Mouse (Mus musculus): ENCODE measurements around the gene Rbfox1.
A peak's percentile ranks its signal among the peaks of the same experiment; 100 is the strongest.

Rbfox1 gene

GRCm38 (mm10) chr16:6906001-6906400 is 1020.8 kb downstream of the Rbfox1 start:
- peak; percentile 16 to 62 for DNase-seq (ENCODE audit: inconsistent age in 2 of 2, low spot score in 1 of 2)

- DNase-seq (ENCODE audit: inconsistent age in 2 of 2, low spot score in 1 of 2): peak in 1 of 2 experiments; percentile 16
Observed at GRCm38 (mm10) chr16:6907550-6907949, 1022.4 kb downstream of the Rbfox1 start.

DNA sequence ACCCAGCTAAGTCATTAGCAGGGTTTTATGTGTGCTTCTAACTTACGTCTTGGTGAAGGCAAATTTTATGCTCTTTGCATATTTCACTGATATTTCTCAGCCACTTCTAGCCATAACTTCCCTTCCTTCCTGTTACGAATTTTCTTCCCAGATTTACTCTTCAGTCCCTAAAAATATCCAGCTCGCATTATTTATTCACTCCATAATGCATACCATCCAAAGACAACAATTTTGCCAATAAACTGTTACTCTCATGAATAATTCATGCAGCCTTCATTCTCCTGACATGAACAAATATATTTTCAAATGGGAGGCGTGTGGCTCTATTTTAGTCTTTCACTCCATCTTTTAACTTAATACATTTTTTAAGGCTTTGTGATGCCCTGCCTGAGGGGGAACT is 1029.4 kb downstream of the Rbfox1 start:
- no peak for DNase-seq (ENCODE audit: inconsistent age in 2 of 2, low spot score in 1 of 2)

DNA sequence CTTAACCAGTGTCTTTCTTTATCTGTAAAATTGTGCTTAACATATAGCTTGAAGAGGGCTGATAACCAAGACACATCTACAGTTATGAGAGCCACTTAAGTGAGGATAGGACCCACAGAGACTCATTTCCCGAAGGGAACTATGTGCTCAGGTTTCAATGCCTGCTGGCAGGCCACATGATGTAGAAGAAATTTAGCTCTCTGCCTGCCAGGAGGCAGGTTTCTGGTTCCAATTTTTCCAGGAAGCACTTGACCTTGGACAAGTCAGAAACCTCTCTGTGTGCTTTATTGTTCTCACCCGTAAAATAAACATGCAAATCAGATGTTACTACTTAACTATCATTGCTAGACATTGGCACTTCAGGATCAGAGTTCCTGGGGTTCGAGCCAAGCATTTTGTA is 1033.5 kb downstream of the Rbfox1 start:
- DNase-seq (ENCODE audit: inconsistent age in 2 of 2, low spot score in 1 of 2): peak in 1 of 2 experiments; percentile 17

DNA sequence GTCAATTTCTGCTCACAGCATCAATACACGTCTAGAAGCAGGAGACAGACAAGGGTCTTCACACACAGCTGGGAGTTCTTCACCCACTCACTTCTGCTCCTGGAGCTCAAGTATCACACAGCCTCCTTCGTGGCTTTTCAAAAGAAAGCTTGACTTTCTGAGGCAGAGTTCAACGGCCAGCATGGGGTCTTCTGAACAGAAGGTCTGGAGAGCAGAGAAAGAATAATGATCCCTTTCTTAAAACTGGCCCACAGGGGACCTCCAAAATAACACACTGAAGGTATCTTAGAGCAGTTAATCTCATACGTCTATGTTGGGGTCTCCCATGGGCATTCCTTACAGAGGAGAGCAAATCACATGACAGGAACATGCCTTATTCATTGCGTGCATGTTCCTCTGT is 1034.5 kb downstream of the Rbfox1 start:
- DNase-seq (ENCODE audit: inconsistent age in 2 of 2, low spot score in 1 of 2): no peak

- DNase-seq (ENCODE audit: inconsistent age in 2 of 2, low spot score in 1 of 2): no peak
Observed at GRCm38 (mm10) chr16:6927661-6928060, 1042.5 kb downstream of the Rbfox1 start.

DNA sequence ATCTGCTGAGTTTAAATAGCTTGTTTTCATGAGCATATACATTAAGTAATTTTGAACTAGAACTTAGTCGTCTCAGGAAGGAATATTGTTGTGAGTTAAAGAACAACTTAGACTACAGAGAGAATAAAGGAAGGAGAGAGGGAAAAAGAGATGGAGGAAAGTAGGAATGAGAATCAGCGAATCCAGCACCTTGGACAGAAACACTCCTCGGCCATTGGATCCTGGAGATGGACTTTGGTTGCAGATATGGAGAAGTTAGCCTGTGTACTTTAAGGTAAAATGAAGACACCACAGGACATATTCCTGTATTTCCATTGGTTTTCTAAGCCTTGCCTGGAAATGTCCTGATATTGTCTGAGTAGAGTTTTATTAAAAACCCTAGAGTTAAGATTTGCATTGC is 1045.6 kb downstream of the Rbfox1 start:
- DNase-seq (ENCODE audit: inconsistent age in 2 of 2, low spot score in 1 of 2): no peak

- no peak for DNase-seq (ENCODE audit: inconsistent age in 2 of 2, low spot score in 1 of 2)
Observed at GRCm38 (mm10) chr16:6946151-6946550, 1061.0 kb downstream of the Rbfox1 start.

- no peak for DNase-seq (ENCODE audit: inconsistent age in 2 of 2, low spot score in 1 of 2)
Observed at GRCm38 (mm10) chr16:6949666-6950065, 1064.5 kb downstream of the Rbfox1 start.

DNA sequence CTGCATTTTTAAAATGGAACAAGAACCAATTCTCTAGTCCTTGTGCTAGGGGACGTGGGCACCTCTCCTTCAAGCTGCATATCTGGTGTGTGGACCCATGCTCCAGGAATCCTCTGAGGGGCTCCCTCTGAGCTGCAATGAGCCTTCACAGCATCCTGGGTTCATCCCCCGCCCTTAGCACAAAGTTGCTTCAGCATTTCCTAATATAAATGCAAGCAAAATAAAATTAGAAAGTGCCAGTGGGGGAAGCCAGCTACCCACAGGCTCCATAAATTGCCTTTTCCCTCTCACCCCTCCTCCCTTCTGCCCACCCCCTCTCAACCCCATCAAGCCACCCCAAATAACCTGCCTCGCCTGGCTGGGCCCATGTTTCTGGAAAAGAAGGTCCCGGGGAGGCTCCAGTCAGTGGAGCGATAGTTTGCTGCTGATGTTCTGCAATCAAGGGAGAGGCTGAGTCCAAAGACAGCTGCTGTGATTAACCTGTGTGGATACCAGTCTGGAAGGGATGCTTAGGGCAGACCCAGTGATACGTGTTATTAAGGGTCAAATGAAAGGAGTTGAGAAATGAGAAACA is 1070.0 kb downstream of the Rbfox1 start:
- no peak for DNase-seq (ENCODE audit: inconsistent age in 2 of 2, low spot score in 1 of 2)

- DNase-seq (ENCODE audit: inconsistent age in 2 of 2, low spot score in 1 of 2): no peak
Observed at GRCm38 (mm10) chr16:6961931-6962379, 1076.8 kb downstream of the Rbfox1 start.

- DNase-seq (ENCODE audit: inconsistent age in 2 of 2, low spot score in 1 of 2): no peak
Observed at GRCm38 (mm10) chr16:6962508-6962907, 1077.4 kb downstream of the Rbfox1 start.

DNA sequence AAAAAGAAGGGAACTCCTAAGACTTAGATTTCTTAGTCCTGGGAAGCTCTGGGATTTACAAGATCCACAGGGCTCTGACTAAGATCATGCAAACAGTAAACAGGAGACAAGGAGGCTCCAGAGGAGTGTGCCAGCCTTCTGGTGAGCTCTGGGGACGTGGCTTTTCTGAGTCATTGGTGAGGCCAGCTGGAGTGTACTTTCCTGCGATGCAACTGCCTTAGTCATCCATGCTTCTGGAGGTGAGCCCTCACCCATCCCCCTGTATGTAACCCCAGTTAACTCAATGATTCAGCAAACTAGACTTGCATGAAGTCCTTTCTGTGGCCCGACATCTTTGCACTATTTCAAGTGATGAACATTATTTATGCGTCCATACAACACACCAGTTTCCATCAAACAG is 1078.4 kb downstream of the Rbfox1 start:
- DNase-seq (ENCODE audit: inconsistent age in 2 of 2, low spot score in 1 of 2): peak; percentile 70 to 78

DNA sequence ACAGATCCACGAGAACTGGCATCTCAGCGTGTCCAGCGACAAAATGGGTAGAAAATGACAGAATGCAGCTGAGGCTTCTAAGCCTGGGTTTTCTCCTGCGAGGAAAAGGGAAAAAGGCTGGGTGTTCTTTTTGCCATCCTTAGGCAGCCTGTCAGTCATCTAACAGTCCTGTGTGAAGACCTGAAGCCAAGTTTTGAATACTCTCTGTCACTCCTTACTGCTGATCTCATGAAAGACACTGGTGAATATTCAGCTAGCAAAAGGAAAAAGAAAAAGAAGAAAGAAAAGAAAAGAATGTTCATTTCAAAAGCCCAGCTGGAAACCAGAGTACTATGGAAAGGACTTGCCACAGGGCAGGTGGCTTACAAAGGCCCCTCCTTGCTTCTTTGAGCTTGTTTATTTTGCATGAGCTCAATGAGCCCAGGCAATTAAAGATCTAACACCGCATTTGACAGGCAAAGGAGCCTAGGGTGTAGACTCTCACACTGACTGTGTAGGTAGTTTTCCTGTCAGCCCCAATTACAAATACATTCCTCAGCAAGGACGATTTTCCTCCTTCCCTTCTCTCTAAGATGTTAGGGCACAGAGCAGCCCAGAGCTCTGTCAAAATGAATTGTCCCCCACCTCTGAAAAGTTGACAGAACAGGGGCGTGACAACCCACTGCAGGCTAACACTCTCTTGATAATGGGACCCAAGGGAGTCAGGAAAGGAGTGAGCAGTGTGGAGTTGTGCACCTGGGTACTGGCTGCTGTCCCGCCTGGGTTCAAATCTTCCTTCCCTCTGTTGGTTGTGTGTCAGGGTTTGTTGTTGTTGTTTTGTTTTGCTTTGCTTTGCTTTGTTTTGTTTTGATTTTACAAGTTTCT is 1079.8 kb downstream of the Rbfox1 start:
- no peak for DNase-seq (ENCODE audit: inconsistent age in 2 of 2, low spot score in 1 of 2)

DNA sequence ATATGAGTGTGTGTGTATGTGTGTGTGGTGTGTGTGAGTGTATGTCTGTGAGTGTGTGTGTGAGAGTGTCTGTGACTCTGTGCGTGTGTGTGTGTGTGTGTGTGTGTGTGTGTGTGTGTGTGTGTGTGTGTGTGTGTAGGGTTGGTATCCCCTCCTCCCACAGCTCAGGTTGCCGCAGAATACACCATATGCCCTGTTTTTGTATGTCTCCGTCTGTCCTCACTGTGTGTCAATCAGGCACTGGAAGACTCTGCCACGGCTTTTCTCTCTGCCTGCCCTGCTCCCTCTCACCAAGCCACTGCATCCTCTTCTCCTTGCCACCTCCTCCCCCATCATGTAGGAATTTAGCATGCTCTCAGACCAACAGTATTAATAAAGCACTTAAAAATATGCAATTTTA is 1084.8 kb downstream of the Rbfox1 start:
- DNase-seq (ENCODE audit: inconsistent age in 2 of 2, low spot score in 1 of 2): no peak

DNA sequence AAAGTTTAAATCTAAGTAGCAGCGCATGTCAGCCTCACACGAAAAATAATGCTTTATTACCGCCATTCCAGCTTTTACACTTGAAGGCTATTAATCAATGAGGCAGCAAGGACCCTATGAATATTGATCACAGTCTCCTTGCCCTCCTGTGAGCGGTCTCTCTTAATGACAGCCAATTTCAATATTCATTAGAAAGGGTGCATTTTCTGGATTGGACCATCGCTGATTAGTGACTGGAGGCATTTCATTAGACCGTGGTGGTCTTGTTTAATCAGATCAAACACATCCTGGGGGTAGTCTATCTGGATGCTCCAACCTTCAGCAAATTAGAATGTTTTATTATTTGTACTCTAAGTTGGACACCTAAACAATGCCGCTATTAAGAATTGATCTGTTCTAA is 1091.2 kb downstream of the Rbfox1 start:
- DNase-seq (ENCODE audit: inconsistent age in 2 of 2, low spot score in 1 of 2): no peak

DNA sequence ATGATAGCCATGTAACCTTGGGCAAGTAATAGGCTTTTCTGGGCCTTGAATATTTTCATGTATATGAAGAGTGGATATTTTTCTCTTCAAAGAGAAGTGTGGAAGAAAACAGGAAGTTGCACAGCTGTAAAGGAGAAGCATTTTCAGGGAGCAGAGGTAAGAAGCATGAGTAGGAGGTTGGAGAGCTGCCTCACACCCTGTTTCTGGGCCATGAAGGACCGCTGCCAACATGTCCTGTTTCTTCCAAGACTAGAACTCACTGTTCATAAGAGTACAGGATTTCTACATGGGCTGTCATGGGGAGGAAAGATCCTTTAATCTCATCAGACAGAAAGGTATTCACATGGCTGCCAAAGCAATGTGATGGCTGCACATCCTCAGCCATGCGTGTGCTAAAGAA is 1098.8 kb downstream of the Rbfox1 start:
- DNase-seq (ENCODE audit: inconsistent age in 2 of 2, low spot score in 1 of 2): no peak

DNA sequence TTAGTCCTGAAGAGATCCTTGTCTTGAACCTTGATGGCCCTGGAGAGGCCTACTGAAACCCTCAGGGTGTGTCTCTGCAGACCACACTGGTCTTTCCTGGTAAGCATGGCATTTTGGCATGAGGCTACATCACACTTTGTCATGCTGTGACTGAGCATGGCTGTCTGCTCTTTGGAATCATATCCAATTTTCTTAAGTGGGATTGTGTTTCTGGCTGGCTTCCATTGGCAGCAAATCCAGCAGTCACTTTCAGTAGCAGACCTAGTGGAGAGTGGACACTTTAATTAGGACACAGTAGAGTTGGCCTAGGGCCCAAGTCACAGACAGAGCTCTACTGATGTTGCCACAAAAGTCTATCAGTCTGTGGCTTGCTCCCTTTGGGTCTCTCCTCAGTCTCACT is 1100.9 kb downstream of the Rbfox1 start:
- no peak for DNase-seq (ENCODE audit: inconsistent age in 2 of 2, low spot score in 1 of 2)

DNA sequence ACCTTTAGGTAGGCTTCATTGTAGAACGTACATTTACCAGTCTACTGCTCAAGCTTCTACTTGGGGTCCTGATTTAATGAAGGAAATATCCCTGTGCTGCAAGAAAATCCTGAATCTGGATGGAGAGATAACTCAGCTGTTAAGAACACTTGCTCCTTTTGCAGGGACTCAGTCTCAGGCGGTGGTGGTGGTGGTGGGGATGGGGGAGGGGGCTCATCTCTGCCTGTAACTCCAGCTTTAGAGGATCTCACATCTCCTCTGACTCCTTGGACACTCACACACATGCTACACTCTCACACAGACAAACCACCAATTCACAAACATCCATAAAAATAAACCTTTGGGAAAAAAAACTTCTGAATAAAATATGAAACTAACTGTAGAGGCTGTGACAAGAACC is 1101.3 kb downstream of the Rbfox1 start:
- no peak for DNase-seq (ENCODE audit: inconsistent age in 2 of 2, low spot score in 1 of 2)

DNA sequence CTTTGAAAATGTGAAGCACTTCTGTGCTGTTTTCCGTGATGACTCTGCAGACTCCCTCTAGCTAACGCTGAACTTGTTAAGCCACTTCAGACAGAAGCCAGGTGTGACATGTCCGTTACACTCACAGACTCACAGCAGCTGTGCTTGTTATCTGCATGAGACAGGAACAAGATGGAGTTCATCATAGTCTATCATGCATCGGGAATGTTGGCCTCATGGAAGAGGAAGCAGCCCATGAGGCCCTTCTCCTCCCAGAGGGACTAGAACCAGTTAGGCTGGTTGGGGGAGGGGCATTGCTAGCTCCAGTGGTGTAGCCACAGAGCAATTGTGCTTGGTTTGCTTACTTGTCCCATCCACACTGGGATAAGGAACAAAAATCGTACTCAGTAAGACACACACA is 1107.1 kb downstream of the Rbfox1 start:
- DNase-seq (ENCODE audit: inconsistent age in 2 of 2, low spot score in 1 of 2): no peak

- DNase-seq (ENCODE audit: inconsistent age in 2 of 2, low spot score in 1 of 2): no peak
Observed at GRCm38 (mm10) chr16:6993180-6993579, 1108.0 kb downstream of the Rbfox1 start.

DNA sequence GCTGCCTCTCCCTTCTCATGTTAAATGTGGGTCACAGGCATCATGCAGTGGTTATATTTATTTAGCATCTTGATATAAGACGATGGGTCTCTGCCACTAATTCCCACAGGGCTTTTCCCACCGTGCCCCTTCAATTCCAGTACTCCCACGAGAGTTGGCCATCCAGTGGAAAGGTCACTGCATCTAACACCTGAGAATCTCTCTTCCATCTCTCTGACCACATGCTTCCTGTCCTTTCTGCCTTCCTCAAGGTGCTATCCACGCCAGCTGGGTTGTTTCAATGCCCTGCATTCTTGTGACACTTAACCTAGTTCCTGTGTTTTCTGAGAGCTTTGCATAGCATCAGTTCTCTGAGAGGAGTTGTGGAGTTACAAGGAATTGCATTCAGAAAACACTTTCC is 1112.0 kb downstream of the Rbfox1 start:
- DNase-seq (ENCODE audit: inconsistent age in 2 of 2, low spot score in 1 of 2): no peak

- DNase-seq (ENCODE audit: inconsistent age in 2 of 2, low spot score in 1 of 2): no peak
Observed at GRCm38 (mm10) chr16:6997834-6998233, 1112.7 kb downstream of the Rbfox1 start.
